Mouse (Mus musculus) liver, embryonic 12.5 days (tissue): ENCODE results near the gene Cyp2c55. TPM values are rescaled to one million over a fixed set of nuclear protein-coding genes. Genes with fewer than 3 reads are reported as not detected.

Experiments used
- microRNA-seq: library from miRNA; unstranded; fragments of <30 nt; microRNA quantifications from one replicate; pipeline ENCODE4, GENCODE M21; 2017
- polyA plus RNA-seq: library from polyadenylated mRNA; unstranded; fragments of >200 nt; fragmentation: Nextera tagmentation; extraction: Ambion mirVana; gene quantifications from 2 replicates; pipeline ENCODE4 v1.2.1, GENCODE M21; 2016

Cyp2c55 gene
- polyA plus RNA-seq, 1 experiment from 2014 or later, result not detected

Small RNA genes lying within 50 kb of the gene (microRNA-seq; reads per million reads assigned to microRNA genes)
- not detected for gene Gm23800

Other genes with a start within 250 kb of the Cyp2c55 start
- gene Noc3l, start 187.8 kb upstream of the Cyp2c55 start, polyA plus RNA-seq, result 8.1 and 8.3 TPM in 2 replicates
- gene Tbc1d12, start 170.4 kb upstream of the Cyp2c55 start, polyA plus RNA-seq, result 2.0 and 2.3 TPM in 2 replicates
- 44.5 and 45.8 TPM in 2 replicates for gene Hells, start 76.1 kb upstream of the Cyp2c55 start, polyA plus RNA-seq
- gene Cyp2c65, start 54.0 kb downstream of the Cyp2c55 start, polyA plus RNA-seq, result not detected in 2 replicates
- not detected in 2 replicates for gene Cyp2c66, start 106.9 kb downstream of the Cyp2c55 start, polyA plus RNA-seq